Mouse (Mus musculus) olfactory bulb, adult 2 months (tissue): ENCODE data around the gene Spsb2. TPM values are rescaled to one million over a fixed set of nuclear protein-coding genes. Genes with fewer than 3 reads are reported as not detected.

Source experiments
- H3K27ac ChIP-seq: fragments of 200-500 bp; 2 replicates; pipeline ENCODE4 v1.5.1; 2012; ENCODE audit warnings: low read depth, low read length; ENCODE audit not compliant: insufficient read depth
- H3K4me1 ChIP-seq: fragments of 200-500 bp; 2 replicates; pipeline ENCODE4 v1.6.1; 2012; ENCODE audit warnings: low read length; ENCODE audit not compliant: control insufficient read depth, insufficient read depth
- H3K4me3 ChIP-seq: fragments of 200-500 bp; 2 replicates; pipeline ENCODE4 v1.5.1; 2012; ENCODE audit warnings: mild to moderate bottlenecking, low read depth, low read length, moderate library complexity; ENCODE audit not compliant: insufficient read depth
- CTCF ChIP-seq: fragments of 200-500 bp; IDR thresholded peaks from 2 replicates; pipeline ENCODE4 v1.5.1; 2012; ENCODE audit warnings: low read depth, mild to moderate bottlenecking, low read length, moderate library complexity; ENCODE audit not compliant: insufficient read depth
- POLR2A ChIP-seq: fragments of 200-500 bp; IDR thresholded peaks from 2 replicates; pipeline ENCODE4 v1.6.1; 2012; ENCODE audit warnings: mild to moderate bottlenecking, low read depth, low read length, moderate library complexity; ENCODE audit not compliant: insufficient read depth
- WGBS: fragments of 180-500 bp; shearing (Covaris S2); methylation state at CpG from one replicate; pipeline ENCODE4 v1.1.7; 2018; 5-methylcytosine and 5-hydroxymethylcytosine counted together
- polyA plus RNA-seq: library from polyadenylated mRNA; stranded (reverse); fragments of >200 nt; gene quantifications from 2 replicates; pipeline ENCODE4 v1.2.4, GENCODE M21; 2012; ENCODE audit warnings: low replicate concordance; ENCODE audit not compliant: missing spikeins, insufficient read depth, insufficient read length

Spsb2 gene
- polyA plus RNA-seq, 1 experiment: not detected

GRCm38 (mm10) chr6:124812848-124813247 lies 4.4 kb downstream of the Spsb2 start:
- H3K27ac ChIP-seq: peak overlapping the region; percentile 68
- no peak for TF ChIP-seq POLR2A
- no peak for TF ChIP-seq CTCF
- H3K4me3 ChIP-seq: peak overlapping the region; percentile 66
- 23% methylated on average over 9 of the region's 9 CpGs for WGBS
- H3K4me1 ChIP-seq: peaks cover 48% of the 10 kb centered on the region

DNA sequence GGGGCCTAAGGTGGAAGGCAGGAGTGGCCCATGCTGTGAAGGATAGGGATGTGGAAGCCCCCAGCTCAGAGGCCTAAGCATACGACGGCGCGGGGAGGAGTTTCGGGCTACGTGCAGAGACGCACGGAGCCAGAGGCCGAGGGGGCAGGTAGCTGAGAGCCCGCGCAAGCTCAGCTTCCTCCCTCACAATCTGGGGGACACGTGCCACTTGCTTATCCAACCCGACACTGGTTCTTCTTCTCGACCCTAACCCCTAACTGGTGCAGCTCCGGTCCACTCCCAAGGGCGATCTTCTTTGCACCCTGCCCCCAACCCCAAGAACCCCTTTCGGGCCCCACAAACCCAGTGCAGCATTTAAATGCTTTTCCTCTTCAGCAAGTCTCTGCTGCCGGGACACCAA lies 5.0 kb downstream of the Spsb2 start:
- Histone ChIP-seq H3K4me1 (peaks cover 45% of the 10 kb centered on the region), H3K4me3 (peak overlapping the region; percentile 66), H3K27ac (peak overlapping the region; percentile 68)
- under 1% methylated on average over 18 of the region's 18 CpGs for WGBS
- TF ChIP-seq CTCF: no peak
- peak; percentile 9; the same call in 1 of the 2 replicates for TF ChIP-seq POLR2A

- peaks cover 42% of the 10 kb centered on the region for H3K4me1 ChIP-seq
- peak within 1 kb of the TSS; percentile 66 for H3K4me3 ChIP-seq
- WGBS: under 1% methylated on average over 22 of the region's 22 CpGs
- TF ChIP-seq CTCF: no peak
- peak; percentile 71 for TF ChIP-seq POLR2A
- H3K27ac ChIP-seq: peak within 1 kb of the TSS; percentile 68
These were observed 5.5 kb downstream of the Spsb2 start, which contains the start of gene Tpi1 for GRCm38 (mm10) chr6:124813933-124814332. TSS of gene Tpi1 (minus strand) at chr6:124814296.

- peaks cover 37% of the 10 kb centered on the region for H3K4me1 ChIP-seq
- WGBS: 18% methylated on average over 8 of the region's 8 CpGs
- H3K4me3 ChIP-seq: peak overlapping the region; percentile 66
- H3K27ac ChIP-seq: no peak overlapping the region
- no peak for TF ChIP-seq POLR2A
- TF ChIP-seq CTCF: no peak
These were observed 6.0 kb downstream of the Spsb2 start for GRCm38 (mm10) chr6:124814448-124814847.

- Histone ChIP-seq H3K4me3 (no peak overlapping the region), H3K27ac (no peak overlapping the region), H3K4me1 (peaks cover 30% of the 10 kb centered on the region)
- TF ChIP-seq CTCF (no peak), POLR2A (no peak)
- WGBS: 70% methylated on average over 9 of the region's 9 CpGs
These were observed 6.7 kb downstream of the Spsb2 start for GRCm38 (mm10) chr6:124814858-124815774.

DNA sequence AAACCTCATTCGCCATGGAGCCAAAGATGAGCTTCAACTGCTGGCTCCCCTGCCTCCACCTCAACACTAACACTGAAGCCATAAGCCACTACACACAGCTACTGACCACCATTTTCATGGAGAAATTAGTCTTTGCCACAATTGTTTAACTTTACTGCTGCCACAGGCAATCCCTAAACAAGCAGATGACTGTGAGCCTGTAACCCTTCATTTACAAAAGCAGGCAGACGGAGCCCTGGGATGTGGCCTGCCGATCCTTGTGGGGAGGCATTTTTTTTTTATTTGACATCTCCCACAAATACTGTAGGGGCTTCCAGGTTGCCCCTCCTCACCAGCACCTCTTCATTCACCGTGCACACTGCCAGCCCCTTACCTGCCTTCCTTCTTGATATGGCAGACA lies 8.2 kb downstream of the Spsb2 start:
- WGBS: 86% methylated on average over 4 of the region's 4 CpGs
- no peak overlapping the region for H3K4me3 ChIP-seq
- H3K4me1 ChIP-seq: peaks cover 28% of the 10 kb centered on the region
- TF ChIP-seq POLR2A (no peak), CTCF (no peak)
- no peak overlapping the region for H3K27ac ChIP-seq

GRCm38 (mm10) chr6:124817125-124817524 lies 8.7 kb downstream of the Spsb2 start:
- TF ChIP-seq CTCF: no peak
- TF ChIP-seq POLR2A: no peak
- H3K4me1 ChIP-seq: peaks cover 22% of the 10 kb centered on the region
- 95% methylated on average over 11 of the region's 11 CpGs for WGBS
- H3K27ac ChIP-seq: no peak overlapping the region
- H3K4me3 ChIP-seq: no peak overlapping the region

- 95% methylated on average over 8 of the region's 8 CpGs for WGBS
- Histone ChIP-seq H3K4me1 (peaks cover 18% of the 10 kb centered on the region), H3K4me3 (no peak overlapping the region), H3K27ac (no peak overlapping the region)
- no peak for TF ChIP-seq POLR2A
- TF ChIP-seq CTCF: no peak
These were observed 9.1 kb downstream of the Spsb2 start for GRCm38 (mm10) chr6:124817563-124817962.

DNA sequence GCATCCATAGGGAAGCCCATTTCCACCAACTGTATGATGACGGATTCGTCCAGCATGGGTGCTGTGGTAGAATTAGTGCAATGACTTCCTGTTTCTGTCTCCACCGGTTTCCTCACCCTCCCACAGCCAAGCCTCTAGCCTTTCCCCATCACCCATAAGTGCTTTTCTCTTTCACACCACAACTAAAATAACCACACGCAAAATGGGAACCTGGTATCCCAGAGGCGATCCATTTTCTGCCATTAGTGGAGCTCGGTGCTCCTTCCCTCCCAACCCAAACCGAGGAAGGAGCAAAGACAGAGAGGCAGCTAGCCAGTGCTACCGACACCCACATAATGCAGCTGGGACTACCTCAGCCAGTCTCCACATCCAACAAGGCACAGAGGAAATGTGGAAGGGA lies 9.5 kb downstream of the Spsb2 start:
- Histone ChIP-seq H3K4me3 (no peak overlapping the region), H3K4me1 (peaks cover 14% of the 10 kb centered on the region), H3K27ac (no peak overlapping the region)
- 74% methylated on average over 8 of the region's 8 CpGs for WGBS
- TF ChIP-seq POLR2A (no peak), CTCF (no peak)
